6 mouse cellular contexts compared by ENCODE assay signal in genomic region chr13:3519357-3519756, GRCm38 (mm10). TPM values are rescaled to one million over a fixed set of nuclear protein-coding genes. Genes with fewer than 3 reads are reported as not detected.
DNase-seq lines count a peak whose midpoint lies in the region; ATAC-seq lines count a peak whose summit lies in the region.

No protein-coding gene starts in this region.

- peak; percentile 55 for ATAC-seq in common myeloid progenitor, adult 5-6 weeks (replicated peaks; ENCODE audit: low read depth, poor library complexity, severe bottlenecking)
- peak; percentile 63 for ATAC-seq in granulocyte monocyte progenitor cell, adult 5-6 weeks (replicated peaks; ENCODE audit: poor library complexity, severe bottlenecking)
- ATAC-seq in hematopoietic stem cell, adult 5-6 weeks (replicated peaks in 1 of 2; ENCODE audit: insufficient read depth in 1 of 2, low FRiP score in 2 of 2, low TSS enrichment in 1 of 2, low read depth in 1 of 2, poor library complexity in 2 of 2, severe bottlenecking in 2 of 2): peak; percentile 8 to 34; a peak in 2 of 4 replicates
- peak; percentile 60 for ATAC-seq in megakaryocyte progenitor cell, adult 5-6 weeks (replicated peaks; ENCODE audit: poor library complexity)

- DNase-seq in 416B (ENCODE audit: low read depth): peak; percentile 81
- DNase-seq in heart, adult 11 months: peak; percentile 75

RNA-seq across cellular contexts. Expression of gene Gdi2, which starts 18.5 kb away (rescaled TPM):
- 466 and 530 TPM in 2 replicates for total RNA-seq in common myeloid progenitor, adult 5-6 weeks (2017)
- total RNA-seq in granulocyte monocyte progenitor cell, adult 5-6 weeks (2014; fragmentation: Nextera tagmentation): 417 and 471 TPM in 2 replicates
- total RNA-seq in granulocyte monocyte progenitor cell, adult 5-6 weeks (2017): 523 and 552 TPM in 2 replicates
- total RNA-seq in hematopoietic stem cell, adult 5-6 weeks (2017): 408 and 483 TPM in 2 replicates
- total RNA-seq in megakaryocyte progenitor cell, adult 5-6 weeks (2015): 612 and 668 TPM in 2 replicates
- total RNA-seq in megakaryocyte progenitor cell, adult 5-6 weeks (2017): 469 and 501 TPM in 2 replicates

Comparison
In these comparisons a context has a peak if more than half of its experiments do, and no peak if none do; other contexts are left out.
1. Peak in every context shown above with its lines: DNase-seq and ATAC-seq.